Mouse (Mus musculus) gastrocnemius, postnatal 25 days (tissue): ENCODE measurements around the gene Galnt7. TPM values are rescaled to one million over a fixed set of nuclear protein-coding genes. Genes with fewer than 3 reads are reported as not detected.

Source experiments
- DNase-seq: peaks from one replicate; pipeline ENCODE4 v3.0.0; 2022
- long read RNA-seq, 2 experiments: library from polyadenylated mRNA; stranded (forward); transcript quantifications; one replicate each; pipeline ENCODE4 v2.0.0; 2021
- total RNA-seq, 2 experiments: library from RNA; stranded (reverse); gene quantifications; 1 replicate in 1 of 2; 2 replicates in 1 of 2; pipeline ENCODE4 v1.2.3; 2021

Galnt7 gene
- total RNA-seq = 1 to 10 TPM; 2.9 to 3.6 TPM
- long read RNA-seq, experiment 1, full-length matches to known transcripts = 1 of 2 reads
- long read RNA-seq, experiment 1, partial matches to known transcripts = 0 of 2 reads
- long read RNA-seq, experiment 1, other reads (novel, unspliced or antisense) = 1 of 2 reads
- long read RNA-seq, experiment 2, partial matches to known transcripts = 0 of 2 reads
- long read RNA-seq, experiment 2, other reads (novel, unspliced or antisense) = 1 of 2 reads

DNA sequence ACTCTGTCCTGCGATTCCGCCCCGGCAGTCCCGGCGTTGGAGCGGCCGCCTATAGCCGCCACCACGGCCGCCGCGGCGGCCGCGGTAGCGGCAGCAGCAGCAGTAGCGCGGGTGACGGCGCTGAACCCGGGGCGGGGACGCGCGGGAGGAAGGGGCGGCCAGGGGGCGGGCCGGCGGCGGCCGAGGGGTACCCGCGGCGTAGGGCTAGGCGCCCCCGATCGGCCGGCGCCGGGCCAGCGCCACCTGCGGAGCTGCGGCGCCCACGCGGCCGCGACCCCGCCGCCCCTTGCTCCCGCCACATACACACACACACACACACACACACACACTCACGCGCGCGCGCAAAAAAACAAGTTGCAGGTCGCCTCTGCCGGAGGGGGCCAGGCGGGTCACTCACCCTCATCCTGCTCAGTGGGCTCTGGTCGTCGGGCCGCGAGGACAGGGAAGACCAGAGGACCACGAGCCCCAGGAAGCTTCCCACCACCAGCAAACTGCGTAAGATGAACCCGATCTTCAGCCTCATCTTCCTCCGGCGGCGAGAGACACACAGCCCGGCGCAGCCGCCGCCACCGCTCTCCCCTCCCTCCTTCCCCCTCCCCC is at the start of gene Galnt7:
Gene Galnt7, minus strand, starts transcription at position 577 of the 600 bp plus-strand sequence.
- peak; percentile 66 for DNase-seq

- no peak for DNase-seq
Observed at GRCm38 (mm10) chr8:57688633-57689032, 35.8 kb upstream of the Galnt7 start.

DNA sequence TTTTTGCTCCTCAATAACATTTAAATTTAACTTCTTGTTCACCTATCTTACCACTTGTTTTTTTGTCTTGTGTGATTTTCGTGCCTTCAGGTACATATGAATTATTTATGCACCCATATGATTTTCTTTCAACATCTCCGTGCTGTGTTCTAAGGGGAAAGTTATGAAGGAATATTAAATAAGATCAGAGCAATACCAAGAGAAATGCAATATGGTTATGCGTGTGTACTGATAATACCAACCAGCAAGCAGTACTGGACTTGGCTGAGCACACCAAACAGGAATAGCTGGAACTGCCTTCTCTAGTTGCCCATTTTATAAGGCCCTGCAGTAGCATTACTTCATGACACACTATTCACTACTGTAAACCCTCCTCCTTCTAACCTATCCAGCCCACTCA is 33.0 kb upstream of the Galnt7 start:
- DNase-seq = no peak

DNA sequence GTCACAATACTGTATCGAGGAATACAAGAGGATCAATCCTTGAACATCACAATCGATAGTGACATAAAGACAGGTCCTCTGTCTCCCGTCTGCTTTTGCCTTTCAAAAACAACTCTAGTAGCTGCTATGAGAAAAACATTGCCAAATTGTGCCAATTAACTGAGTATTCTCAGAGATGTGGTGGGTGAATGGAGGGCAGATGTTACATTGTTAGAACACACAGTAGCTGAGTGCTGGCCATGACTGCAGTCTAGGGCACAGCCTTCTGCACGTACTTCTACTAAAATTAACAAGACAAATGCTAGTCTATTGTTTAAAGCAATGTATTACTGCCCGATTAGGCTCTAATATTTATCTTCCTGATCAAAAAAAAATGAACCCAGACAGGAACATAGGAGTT is 27.2 kb upstream of the Galnt7 start:
- no peak for DNase-seq

- no peak for DNase-seq
Observed at GRCm38 (mm10) chr8:57664121-57664520, 11.3 kb upstream of the Galnt7 start.

- no peak for DNase-seq
Observed at GRCm38 (mm10) chr8:57660019-57660418, 7.2 kb upstream of the Galnt7 start.

GRCm38 (mm10) chr8:57656446-57656845 is 3.6 kb upstream of the Galnt7 start:
- no peak for DNase-seq

- no peak for DNase-seq
Observed at GRCm38 (mm10) chr8:57654146-57654545, 1.3 kb upstream of the Galnt7 start.

DNA sequence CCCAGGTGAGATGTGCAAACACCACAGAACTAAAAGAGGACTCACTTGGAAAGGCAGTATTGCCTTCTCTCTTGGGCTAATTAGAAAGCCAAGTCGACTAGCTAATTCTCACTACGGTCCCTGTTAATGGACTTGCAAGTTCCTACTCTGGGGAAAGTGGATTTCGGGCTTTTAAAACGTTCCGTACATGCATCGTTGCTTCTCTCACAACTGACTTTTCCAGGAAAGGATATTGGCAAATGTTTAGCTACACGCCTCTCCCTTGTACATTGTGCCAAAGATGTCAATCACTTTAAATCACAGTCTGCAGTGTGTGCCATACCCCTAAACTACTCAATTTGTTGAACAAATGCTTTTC is 915 bp upstream of the Galnt7 start:
- DNase-seq = no peak

DNA sequence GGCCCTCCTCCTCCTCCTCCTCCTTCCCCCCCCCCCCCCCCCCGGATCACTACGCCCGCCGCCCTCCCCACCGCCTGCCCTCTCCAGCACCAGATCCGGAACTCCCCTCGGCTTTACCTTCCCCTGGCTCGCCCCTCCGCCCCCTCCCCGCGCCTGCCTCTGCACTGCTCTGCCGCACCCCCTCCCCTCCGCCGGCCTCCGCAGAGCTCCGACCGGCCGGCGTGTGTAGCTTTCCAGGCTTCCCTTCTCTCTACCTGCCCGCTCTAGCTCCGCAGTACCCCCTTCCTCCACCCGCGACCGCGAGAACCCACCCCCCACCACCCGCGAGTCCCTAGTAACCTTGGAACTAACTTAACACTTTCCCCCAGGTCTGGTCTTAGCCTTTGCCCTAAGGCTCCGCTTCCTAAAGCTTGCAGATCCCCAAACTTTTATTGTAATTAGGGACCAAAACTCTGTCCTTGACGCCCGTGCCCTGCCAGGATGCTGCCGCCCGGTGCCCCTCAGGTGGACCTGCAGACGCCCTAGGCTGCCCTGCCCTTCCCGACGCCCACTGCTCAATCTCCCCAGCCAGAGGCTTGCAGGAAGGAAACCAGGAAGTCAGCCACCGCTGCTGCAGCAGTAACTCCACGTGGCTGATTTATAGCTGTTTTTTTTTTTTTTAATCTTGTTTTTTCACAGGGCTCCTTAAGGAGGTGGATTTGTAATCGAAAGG is 380 bp upstream of the Galnt7 start:
- DNase-seq = peak; percentile 23

DNA sequence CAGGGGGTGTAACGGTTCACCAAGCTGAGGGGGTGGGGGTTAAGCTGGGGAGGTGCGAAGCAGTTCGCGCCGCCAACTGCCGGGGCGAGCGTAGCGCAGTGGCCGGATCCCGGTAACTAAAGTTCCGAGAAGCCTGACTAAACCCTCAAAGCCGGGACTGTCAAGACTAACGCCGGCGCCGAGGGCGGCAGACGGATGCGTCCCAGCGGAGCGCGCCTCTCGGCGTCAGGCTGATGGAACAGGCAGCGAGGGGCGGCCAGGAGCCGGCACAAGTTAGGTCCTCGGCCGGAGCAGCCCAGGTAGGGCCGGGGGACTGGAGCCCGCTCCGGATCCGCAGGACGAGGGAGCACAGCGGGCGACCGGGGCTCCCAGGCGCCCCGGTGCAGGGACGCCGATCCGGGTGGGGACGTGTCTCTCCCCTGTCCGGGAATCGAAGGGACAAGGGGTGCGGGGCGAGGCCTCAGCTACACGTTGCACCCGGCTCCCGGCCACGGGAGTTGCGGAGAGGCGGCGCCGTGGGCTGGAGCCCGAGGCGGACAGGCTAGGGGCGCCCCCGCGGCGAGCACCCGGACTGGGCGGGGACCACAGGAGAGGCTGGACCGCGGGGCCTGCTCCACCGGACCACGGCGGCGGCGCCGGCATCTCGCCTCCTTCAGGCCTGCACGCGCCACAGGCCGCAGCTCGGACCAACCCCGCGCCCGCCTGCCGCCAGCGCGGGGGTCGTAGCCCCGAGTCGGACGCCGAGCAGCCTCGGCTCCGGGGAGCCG is 960 bp downstream of the Galnt7 start:
- peak; percentile 81 for DNase-seq

GRCm38 (mm10) chr8:57651357-57651688 is 1.5 kb downstream of the Galnt7 start:
- DNase-seq = no peak

DNA sequence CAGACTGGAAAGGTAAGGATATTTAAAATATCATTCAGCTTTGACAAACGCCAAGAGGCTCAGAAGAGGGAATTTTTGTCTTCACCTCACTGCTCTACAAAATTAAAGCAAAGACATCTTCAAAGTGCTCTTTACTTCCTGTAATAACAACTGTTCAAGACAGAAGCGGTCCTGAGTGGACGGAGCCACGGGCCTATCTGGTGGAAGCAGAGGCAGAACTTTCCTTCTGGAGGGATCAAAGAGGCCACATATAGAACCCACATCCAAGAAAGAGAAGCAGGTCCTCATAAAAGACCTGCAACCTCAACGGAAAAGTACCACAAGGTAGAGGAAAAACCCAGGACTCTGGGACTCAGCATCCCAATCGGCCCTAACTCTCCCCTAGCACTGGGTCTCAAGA is 2.6 kb downstream of the Galnt7 start:
- no peak for DNase-seq

DNA sequence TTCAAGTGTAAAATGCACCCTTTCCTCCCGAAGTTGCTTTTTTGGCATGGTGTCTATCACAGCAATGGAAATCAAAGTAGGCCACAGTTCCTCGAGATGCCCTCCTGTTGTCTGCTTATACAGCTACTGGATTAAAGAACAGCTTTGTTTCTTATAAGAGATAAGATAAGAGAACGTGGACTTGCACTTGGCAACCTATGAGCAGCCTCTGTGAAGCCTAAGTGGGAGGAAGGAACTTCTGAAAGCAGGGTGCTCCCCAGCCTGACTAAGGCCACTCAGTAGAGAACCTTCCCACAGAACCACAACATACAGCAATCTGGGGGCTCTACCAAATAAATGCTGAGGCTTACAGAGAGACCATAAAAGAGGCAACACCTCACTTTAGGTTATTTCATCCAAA is 5.3 kb downstream of the Galnt7 start:
- no peak for DNase-seq

GRCm38 (mm10) chr8:57644281-57644680 is 8.6 kb downstream of the Galnt7 start:
- no peak for DNase-seq

- DNase-seq = no peak
Observed at GRCm38 (mm10) chr8:57642722-57643121, 10.1 kb downstream of the Galnt7 start.

GRCm38 (mm10) chr8:57638925-57639324 is 13.9 kb downstream of the Galnt7 start:
- DNase-seq = no peak

DNA sequence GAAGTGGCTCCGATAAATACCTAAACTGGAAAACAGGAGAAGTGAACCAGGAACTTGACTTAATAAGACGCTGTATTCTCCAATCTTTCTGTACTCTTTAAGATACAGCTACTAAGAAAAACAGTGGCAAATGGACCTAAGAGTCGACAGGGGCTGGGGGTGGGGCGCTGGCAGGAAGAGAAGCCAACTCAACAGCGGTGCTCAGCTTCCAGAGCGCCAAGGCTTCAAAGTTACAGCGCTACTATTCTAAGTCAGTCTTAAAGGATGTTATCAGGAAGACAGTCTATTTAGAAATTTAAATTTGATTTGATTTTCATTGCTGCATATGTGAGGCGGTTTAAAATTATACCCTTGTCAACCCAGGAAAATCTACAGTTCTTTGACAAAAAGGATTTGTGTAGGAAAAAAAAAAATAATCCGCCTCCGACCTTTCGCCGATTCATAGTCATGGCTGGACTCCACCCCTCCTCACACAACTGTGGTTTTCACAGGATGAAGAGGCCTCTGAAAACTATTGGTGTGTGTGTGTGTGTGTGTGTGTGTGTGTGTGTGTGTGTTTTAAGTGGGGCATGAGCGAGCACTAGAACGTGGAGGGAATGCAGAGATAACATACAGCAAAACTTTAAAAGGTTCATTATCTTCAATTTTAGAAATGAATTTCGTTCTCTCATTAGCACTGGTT is 15.1 kb downstream of the Galnt7 start:
- no peak for DNase-seq

- no peak for DNase-seq
Observed at GRCm38 (mm10) chr8:57636698-57637097, 16.1 kb downstream of the Galnt7 start.

DNA sequence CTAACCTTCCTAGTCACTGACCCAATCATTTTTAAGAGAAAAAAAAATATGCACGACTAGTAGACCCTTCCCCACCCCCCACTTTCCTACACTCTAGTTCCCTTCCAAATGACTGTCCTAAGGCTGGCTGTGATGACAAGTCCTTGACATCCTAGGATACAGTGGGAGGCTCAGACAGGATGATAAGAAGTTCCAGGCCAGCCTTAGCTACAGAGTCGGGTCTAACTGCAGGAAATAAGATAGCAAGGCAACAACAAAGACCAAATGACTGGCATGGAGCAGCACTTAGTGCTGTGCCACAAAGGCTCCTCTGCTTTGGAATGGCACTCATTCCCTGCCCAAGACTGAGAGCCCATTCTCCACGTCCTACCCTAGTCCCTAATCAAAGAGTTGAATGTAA is 16.6 kb downstream of the Galnt7 start:
- no peak for DNase-seq

DNA sequence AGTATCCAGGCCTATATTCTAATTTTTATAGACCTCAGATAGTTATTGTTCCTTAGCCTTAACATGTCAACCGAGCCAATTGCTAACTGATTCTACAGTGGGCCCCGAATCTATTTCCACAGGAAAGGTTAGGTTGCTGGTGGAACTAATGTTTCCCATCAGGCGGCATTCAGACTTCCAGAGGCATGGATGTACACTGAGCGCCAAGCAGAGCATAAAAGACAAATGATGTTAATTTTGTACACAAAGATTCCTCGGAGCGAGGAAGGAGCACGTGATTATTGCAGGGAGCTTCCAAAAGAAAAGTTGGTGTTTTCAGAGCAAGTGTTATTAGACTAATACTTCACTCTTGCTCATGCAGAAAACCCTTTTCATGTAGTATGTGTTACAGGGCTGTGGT is 21.1 kb downstream of the Galnt7 start:
- DNase-seq = no peak

GRCm38 (mm10) chr8:57630148-57630547 is 22.7 kb downstream of the Galnt7 start:
- no peak for DNase-seq
